Mouse (Mus musculus): ENCODE data around the gene Pdia5.

- TF ChIP-seq TCF12 (IDR thresholded peaks at IDR 0.05; ENCODE audit: low read depth, low read length) (no peak), MAZ (IDR thresholded peaks at IDR 0.05; ENCODE audit: low read depth, low read length) (no peak), POLR2A (IDR thresholded peaks at IDR 0.05; ENCODE audit: low read depth, low read length) (no peak), USF1 (IDR thresholded peaks at IDR 0.05; ENCODE audit: low read depth, low read length) (no peak), KAT2A (IDR thresholded peaks at IDR 0.05; ENCODE audit: insufficient replicate concordance, low read length) (no peak), SMC3 (IDR thresholded peaks at IDR 0.05; ENCODE audit: low read depth, low read length) (no peak), CTCF (conservative IDR thresholded peaks at IDR 0.05 in 1 of 2, IDR thresholded peaks at IDR 0.05 in 1 of 2; ENCODE audit: low read depth in 2 of 2, low read length in 2 of 2) (no peak), MAFK (IDR thresholded peaks at IDR 0.05; ENCODE audit: insufficient replicate concordance, low read length) (no peak), EP300 (IDR thresholded peaks at IDR 0.05; ENCODE audit: low read length) (no peak)
Observed at GRCm38 (mm10) chr16:35380048-35380447, 110.6 kb downstream of the Pdia5 start.

Data from CH12.LX (cell line).